Mouse (Mus musculus): ENCODE results near the gene Galnt16. TPM values are rescaled to one million over a fixed set of nuclear protein-coding genes. Genes with fewer than 3 reads are reported as not detected.

The Galnt16 gene
- total and polyA plus RNA-seq, 2 experiments from 2014 or later = 28.2 to 67.9 TPM

DNA sequence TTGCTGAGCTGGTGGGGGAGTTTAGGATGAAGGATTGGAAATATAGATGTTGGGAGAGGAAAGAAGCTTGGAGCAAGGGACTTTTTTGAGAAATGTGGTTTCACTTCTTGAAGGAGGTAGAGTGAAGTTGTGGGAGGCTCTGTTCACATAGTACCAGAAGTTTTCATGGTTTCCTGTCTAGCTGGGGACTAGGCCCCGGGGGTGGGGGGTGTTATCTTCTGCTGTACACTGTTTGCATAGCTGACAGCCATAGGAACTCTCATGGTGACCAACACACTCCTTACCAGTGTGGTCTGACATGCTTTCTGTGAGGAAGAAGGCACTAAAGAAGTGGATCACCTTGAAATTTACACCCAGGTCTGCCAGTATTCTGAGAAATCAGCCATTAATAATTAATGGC, 22.4 kb upstream of the Galnt16 start:
- WGBS = 95% methylated on average over 1 of the region's 1 CpGs
- H3K27ac ChIP-seq = no peak overlapping the region
- H3K4me2 ChIP-seq (ENCODE audit: low read depth, low read length) = no peak overlapping the region
- no peaks in the 10 kb centered on the region for H3K9me3 ChIP-seq (ENCODE audit: low read length)
- H3K9ac ChIP-seq (replicated peaks; ENCODE audit: low read length) = no peak overlapping the region
- H3K27me3 ChIP-seq (ENCODE audit: insufficient read depth, low read length) = no peaks in the 10 kb centered on the region
- no peaks in the 10 kb centered on the region for H3K4me1 ChIP-seq (ENCODE audit: insufficient read depth, low read length)
- no peak for ATAC-seq
- H3K36me3 ChIP-seq (ENCODE audit: insufficient read depth, low read length) = peaks cover 11% of the 10 kb centered on the region; the same call in 1 of the 2 replicates
- no peak for DNase-seq (ENCODE audit: low spot score)
- no peak overlapping the region for H3K4me3 ChIP-seq (ENCODE audit: low read length)
- TF ChIP-seq CTCF (IDR thresholded peaks at IDR 0.05; ENCODE audit: low read depth) = no peak

DNA sequence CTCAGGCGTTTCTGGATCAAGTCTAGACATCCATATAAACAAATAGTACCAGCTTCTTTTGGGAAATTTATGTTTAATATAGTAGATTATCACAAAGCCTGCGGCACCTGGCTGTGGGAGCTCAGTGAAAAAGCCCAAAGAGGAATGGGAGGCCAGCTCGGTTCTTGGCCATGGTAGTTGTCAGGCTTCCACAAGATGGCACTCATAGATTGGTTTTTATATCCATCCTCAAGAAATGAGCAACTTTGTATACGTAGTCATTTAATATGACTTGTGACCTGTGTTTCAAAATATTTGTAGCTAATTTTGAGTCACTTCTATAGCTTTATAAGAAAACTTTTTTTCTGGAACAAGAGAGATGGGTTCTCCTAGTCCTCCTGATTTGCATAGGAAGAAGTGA, 19.7 kb upstream of the Galnt16 start:
- H3K27ac ChIP-seq = no peak overlapping the region
- no peak overlapping the region for H3K4me2 ChIP-seq (ENCODE audit: low read depth, low read length)
- no peaks in the 10 kb centered on the region for H3K4me1 ChIP-seq (ENCODE audit: insufficient read depth, low read length)
- no peak overlapping the region for H3K4me3 ChIP-seq (ENCODE audit: low read length)
- no peaks in the 10 kb centered on the region for H3K27me3 ChIP-seq (ENCODE audit: insufficient read depth, low read length)
- H3K9me3 ChIP-seq (ENCODE audit: low read length) = no peaks in the 10 kb centered on the region
- ATAC-seq (no peak), DNase-seq (ENCODE audit: low spot score) (peak; percentile 66)
- TF ChIP-seq CTCF (IDR thresholded peaks at IDR 0.05; ENCODE audit: low read depth) = peak; percentile 68
- no peaks in the 10 kb centered on the region for H3K36me3 ChIP-seq (ENCODE audit: insufficient read depth, low read length)
- 45% methylated on average over 4 of the region's 4 CpGs for WGBS
- H3K9ac ChIP-seq (replicated peaks; ENCODE audit: low read length) = no peak overlapping the region

DNA sequence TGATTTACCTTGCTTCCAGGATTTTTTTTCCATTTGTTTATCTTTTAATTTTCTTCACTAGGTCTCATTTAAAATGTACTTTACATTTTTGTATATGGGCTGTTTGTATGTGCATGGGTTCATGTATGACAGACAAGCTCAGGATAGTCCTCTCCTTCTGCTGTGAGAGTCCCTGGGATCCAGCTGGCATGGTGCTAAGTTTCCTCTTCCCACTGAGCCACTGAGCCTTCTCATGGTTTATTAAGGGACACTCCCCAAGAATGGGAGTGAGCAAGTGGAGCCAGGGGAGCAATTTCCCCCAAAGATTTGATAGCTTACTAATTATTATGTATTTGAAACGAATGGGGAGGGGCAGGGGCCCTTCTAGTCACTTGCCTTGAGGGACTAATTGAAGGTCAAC, 17.6 kb upstream of the Galnt16 start:
- Histone ChIP-seq H3K4me2 (ENCODE audit: low read depth, low read length) (no peak overlapping the region), H3K27ac (no peak overlapping the region), H3K9ac (replicated peaks; ENCODE audit: low read length) (no peak overlapping the region), H3K9me3 (ENCODE audit: low read length) (no peaks in the 10 kb centered on the region), H3K4me3 (ENCODE audit: low read length) (no peak overlapping the region), H3K27me3 (ENCODE audit: insufficient read depth, low read length) (no peaks in the 10 kb centered on the region), H3K36me3 (ENCODE audit: insufficient read depth, low read length) (no peaks in the 10 kb centered on the region), H3K4me1 (ENCODE audit: insufficient read depth, low read length) (no peaks in the 10 kb centered on the region)
- DNase-seq (ENCODE audit: low spot score) = no peak
- no peak for ATAC-seq
- TF ChIP-seq CTCF (IDR thresholded peaks at IDR 0.05; ENCODE audit: low read depth) = no peak
- 57% methylated on average over 1 of the region's 1 CpGs for WGBS

DNA sequence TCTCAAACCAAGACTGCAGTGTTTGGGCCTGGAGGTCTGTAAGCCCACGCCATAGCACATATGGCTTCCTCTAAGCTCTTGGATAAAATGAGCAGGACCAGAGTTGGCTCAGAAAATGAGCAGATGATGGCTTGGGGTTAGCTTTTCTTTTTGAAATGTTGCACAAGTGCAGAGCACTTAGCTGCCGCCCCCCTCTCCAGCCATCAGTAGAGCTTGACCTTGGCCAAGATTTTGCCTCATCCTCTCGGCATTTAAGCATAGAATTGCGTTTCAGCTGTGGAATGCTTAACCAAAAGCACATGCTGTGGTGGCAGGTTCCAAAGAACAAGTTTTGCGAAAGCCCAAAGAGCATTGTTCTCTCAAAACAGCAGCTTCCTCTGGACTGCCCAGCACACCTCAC, 13.4 kb upstream of the Galnt16 start:
- H3K4me1 ChIP-seq (ENCODE audit: insufficient read depth, low read length) = no peaks in the 10 kb centered on the region
- no peak for ATAC-seq
- H3K27me3 ChIP-seq (ENCODE audit: insufficient read depth, low read length) = no peaks in the 10 kb centered on the region
- no peak overlapping the region for H3K4me2 ChIP-seq (ENCODE audit: low read depth, low read length)
- no peaks in the 10 kb centered on the region for H3K9me3 ChIP-seq (ENCODE audit: low read length)
- 78% methylated on average over 5 of the region's 5 CpGs for WGBS
- no peak overlapping the region for H3K27ac ChIP-seq
- H3K36me3 ChIP-seq (ENCODE audit: insufficient read depth, low read length) = no peaks in the 10 kb centered on the region
- no peak overlapping the region for H3K4me3 ChIP-seq (ENCODE audit: low read length)
- no peak for TF ChIP-seq CTCF (IDR thresholded peaks at IDR 0.05; ENCODE audit: low read depth)
- H3K9ac ChIP-seq (replicated peaks; ENCODE audit: low read length) = no peak overlapping the region
- no peak for DNase-seq (ENCODE audit: low spot score)

DNA sequence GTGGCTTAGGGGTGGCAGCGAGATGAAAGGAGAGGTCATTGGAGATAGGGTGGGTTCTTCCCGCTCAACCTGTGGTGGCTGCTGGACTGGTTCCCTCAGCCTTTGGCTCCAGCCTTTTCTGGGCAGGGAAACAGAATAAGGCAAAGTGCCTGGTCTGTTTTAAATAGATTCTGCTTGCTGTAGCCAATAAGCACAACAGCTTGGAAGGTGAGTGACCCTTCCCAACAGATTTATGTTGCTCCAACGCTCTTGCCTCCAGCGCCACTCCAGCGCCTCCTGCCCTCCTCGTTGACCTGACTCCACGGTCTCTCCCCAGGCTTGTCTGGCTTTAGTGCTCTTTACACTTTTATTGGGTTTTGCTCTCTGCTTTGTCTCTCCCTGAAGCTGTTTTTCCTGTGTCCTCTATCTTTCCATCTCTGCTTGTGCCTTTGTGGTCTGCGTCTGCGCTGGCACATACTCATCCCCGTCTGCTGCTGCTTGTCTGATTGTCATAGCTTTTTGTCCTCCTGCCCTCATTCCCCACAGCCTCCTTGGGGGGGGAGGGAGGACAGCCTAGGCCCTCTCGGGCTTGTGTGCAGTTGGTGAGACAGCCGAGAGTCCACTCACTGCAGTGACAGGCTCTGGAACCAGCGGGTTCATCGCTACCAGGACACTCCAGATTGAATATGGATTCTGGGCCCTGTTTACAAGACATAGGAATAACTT, 10.9 kb upstream of the Galnt16 start:
- no peak overlapping the region for H3K27ac ChIP-seq
- H3K9ac ChIP-seq (replicated peaks; ENCODE audit: low read length) = no peak overlapping the region
- DNase-seq (ENCODE audit: low spot score) = peak; percentile 47
- H3K36me3 ChIP-seq (ENCODE audit: insufficient read depth, low read length) = no peaks in the 10 kb centered on the region
- no peaks in the 10 kb centered on the region for H3K9me3 ChIP-seq (ENCODE audit: low read length)
- H3K4me2 ChIP-seq (ENCODE audit: low read depth, low read length) = no peak overlapping the region
- no peaks in the 10 kb centered on the region for H3K4me1 ChIP-seq (ENCODE audit: insufficient read depth, low read length)
- 45% methylated on average over 14 of the region's 14 CpGs for WGBS
- no peaks in the 10 kb centered on the region for H3K27me3 ChIP-seq (ENCODE audit: insufficient read depth, low read length)
- no peak overlapping the region for H3K4me3 ChIP-seq (ENCODE audit: low read length)
- TF ChIP-seq CTCF (IDR thresholded peaks at IDR 0.05; ENCODE audit: low read depth) = no peak
- ATAC-seq = peak; percentile 43; the same call in 1 of the 2 replicates

DNA sequence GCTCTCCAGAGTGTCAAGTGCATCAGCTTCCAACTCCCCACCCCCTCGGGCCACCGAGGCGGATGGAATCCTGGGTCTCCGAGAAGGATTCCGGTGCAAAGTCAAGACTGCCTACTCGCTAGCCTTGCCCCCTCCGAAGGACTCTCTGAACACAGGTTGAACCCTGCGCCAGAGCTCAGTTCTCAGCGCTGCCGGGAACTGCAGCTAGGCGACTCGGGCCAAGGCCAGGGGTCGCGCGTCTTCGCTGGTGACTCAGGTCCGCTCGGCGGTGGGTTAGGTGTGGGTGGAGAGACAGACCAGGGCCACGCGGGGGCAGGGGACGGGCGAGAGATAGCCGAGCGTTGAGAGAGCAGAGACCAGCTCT, 298 bp downstream of the Galnt16 start:
- Histone ChIP-seq H3K27ac (peak overlapping the region; percentile 75), H3K27me3 (ENCODE audit: insufficient read depth, low read length) (0 out of 2 replicates have a peak, but pooled peaks cover 6% of the 10 kb centered on the region), H3K4me2 (ENCODE audit: low read depth, low read length) (peak overlapping the region; percentile 90), H3K9ac (replicated peaks; ENCODE audit: low read length) (peak overlapping the region; percentile 61), H3K4me1 (ENCODE audit: insufficient read depth, low read length) (peaks cover 13% of the 10 kb centered on the region; the same call in 1 of the 2 replicates), H3K4me3 (ENCODE audit: low read length) (peak overlapping the region; percentile 73), H3K36me3 (ENCODE audit: insufficient read depth, low read length) (no peaks in the 10 kb centered on the region), H3K9me3 (ENCODE audit: low read length) (no peaks in the 10 kb centered on the region)
- DNase-seq (ENCODE audit: low spot score) (no peak), ATAC-seq (peak; percentile 57)
- 1% methylated on average over 25 of the region's 25 CpGs for WGBS
- TF ChIP-seq CTCF (IDR thresholded peaks at IDR 0.05; ENCODE audit: low read depth) = peak; percentile 39
